Mouse (Mus musculus): Measurements from ENCODE around the gene Impdh1.

- TF ChIP-seq TAL1 (IDR thresholded peaks at IDR 0.05; ENCODE audit: low read length) (no peak), GATA1 (IDR thresholded peaks at IDR 0.05; ENCODE audit: low read length) (no peak)
Measured at GRCm38 (mm10) chr6:29245272-29246120, 29.3 kb upstream of the Impdh1 start.
